Mouse (Mus musculus) liver, postnatal 0 days (tissue): ENCODE measurements at regions not wholly inside any gene's neighbourhood (a gene's known extent, or its start where the extent isn't known, plus 50 kb on each side); places are given as distances from the start of the nearest gene placed in this dataset.

Experiments used
- CTCF ChIP-seq: sonication (generic); IDR thresholded peaks from 2 replicates; pipeline ENCODE4 v1.5.1; 2016; ENCODE audit warnings: antibody characterized with exemption, low read depth
- EP300 ChIP-seq: IDR thresholded peaks from 2 replicates; pipeline ENCODE4 v1.6.1; 2016; ENCODE audit warnings: antibody characterized with exemption, low read depth, mild to moderate bottlenecking

- TF ChIP-seq CTCF (no peak), EP300 (no peak)
Observed at GRCm38 (mm10) chr1:77854366-77854765, 339.5 kb upstream of the Epha4 start.
